In genomic region chr5:98953386-98953785, GRCm38 (mm10) we compare ENCODE assay signal across 19 mouse cellular contexts.
A peak's percentile ranks its signal among the peaks of the same experiment; 100 is the strongest.
DNase-seq lines count a peak whose midpoint lies in the region; ATAC-seq and TF ChIP-seq lines count a peak whose summit lies in the region.
"Had no signal": no experiment of that assay in that cellular context is flagged by ENCODE, and none has a peak within 500 bp of the region (broad histone marks: within the 10 kb centered on the region; RNA-seq: fewer than 3 reads in every experiment).

No protein-coding gene starts in this region.

- H3K4me2 ChIP-seq in hindbrain, postnatal 0 days (ENCODE audit: low read depth, low read length): no peak overlapping the region
- no peak overlapping the region for H3K4me2 ChIP-seq in hindbrain, embryonic 11.5 days (replicated peaks; ENCODE audit: low read depth, low read length)
- H3K4me2 ChIP-seq in lung, postnatal 0 days (replicated peaks; ENCODE audit: low read depth, low read length): no peak overlapping the region
- H3K4me2 ChIP-seq: limb, embryonic 12.5 days; liver, embryonic 15.5 days; midbrain, embryonic 15.5 days had no signal

- WGBS in hindbrain, postnatal 0 days: 39% methylated on average over 1 of the region's 1 CpGs
- 61% methylated on average over 1 of the region's 1 CpGs for WGBS in hindbrain, embryonic 11.5 days
- WGBS in lung, postnatal 0 days: 24% methylated on average over 1 of the region's 1 CpGs

- no peak for TF ChIP-seq CTCF in hindbrain, postnatal 0 days (IDR thresholded peaks at IDR 0.05; ENCODE audit: low read depth)
- no peak for TF ChIP-seq CTCF in lung, postnatal 0 days (IDR thresholded peaks at IDR 0.05)

- H3K4me1 ChIP-seq in hindbrain, postnatal 0 days (ENCODE audit: insufficient read depth, low read length): no peaks in the 10 kb centered on the region
- H3K4me1 ChIP-seq in hindbrain, embryonic 11.5 days (replicated peaks; ENCODE audit: control insufficient read depth, insufficient read depth, low read length): no peaks in the 10 kb centered on the region
- H3K4me1 ChIP-seq in lung, postnatal 0 days (ENCODE audit: insufficient read depth, low read depth, low read length): no peaks in the 10 kb centered on the region
- H3K4me1 ChIP-seq: heart, embryonic 10.5 days; limb, embryonic 12.5 days; liver, embryonic 15.5 days; midbrain, embryonic 15.5 days had no signal

- H3K4me3 ChIP-seq in hindbrain, postnatal 0 days (ENCODE audit: low read length): no peak overlapping the region
- no peak overlapping the region for H3K4me3 ChIP-seq in hindbrain, embryonic 11.5 days (ENCODE audit: low read depth, low read length)
- H3K4me3 ChIP-seq in lung, postnatal 0 days (ENCODE audit: low read depth, low read length): no peak overlapping the region
- H3K4me3 ChIP-seq: heart, embryonic 10.5 days; left cerebral cortex, adult 2 months; limb, embryonic 12.5 days; liver, embryonic 15.5 days; midbrain, embryonic 15.5 days had no signal

- no peak overlapping the region for H3K27ac ChIP-seq in hindbrain, postnatal 0 days
- H3K27ac ChIP-seq in hindbrain, embryonic 11.5 days (ENCODE audit: low read depth, low read length): no peak overlapping the region
- H3K27ac ChIP-seq in lung, postnatal 0 days (ENCODE audit: low read length): no peak overlapping the region
- H3K27ac ChIP-seq: heart, embryonic 10.5 days; left cerebral cortex, adult 2 months; limb, embryonic 12.5 days; liver, embryonic 15.5 days; macrophage; midbrain, embryonic 15.5 days had no signal

- peak; percentile 14 for DNase-seq in adrenal gland, postnatal 14 days
- DNase-seq in adrenal gland, adult 2 months: no peak
- peak; percentile 47 for DNase-seq in hindbrain, postnatal 0 days (ENCODE audit: low spot score)
- DNase-seq in hindbrain, embryonic 11.5 days (ENCODE audit: low spot score): no peak
- peak; percentile 12 for DNase-seq in lung, postnatal 0 days (ENCODE audit: low spot score)
- no peak for DNase-seq in lung, adult 18-20 months
- peak; percentile 46 for DNase-seq in MN1 (ENCODE audit: low spot score)
- DNase-seq in testis, postnatal 14 days (ENCODE audit: low spot score): no peak
- DNase-seq: cerebellum, adult 9-10 months; gastrocnemius, postnatal 36 days; right cerebral cortex, postnatal 14 days had no signal

- no peak for TF ChIP-seq EP300 in lung, postnatal 0 days (IDR thresholded peaks at IDR 0.05)

- H3K9me3 ChIP-seq in hindbrain, postnatal 0 days (ENCODE audit: low read length): no peaks in the 10 kb centered on the region
- H3K9me3 ChIP-seq in hindbrain, embryonic 11.5 days (ENCODE audit: control insufficient read depth, low read length): no peaks in the 10 kb centered on the region
- no peaks in the 10 kb centered on the region for H3K9me3 ChIP-seq in lung, postnatal 0 days (ENCODE audit: low read length)
- H3K9me3 ChIP-seq: heart, embryonic 10.5 days; limb, embryonic 12.5 days; liver, embryonic 15.5 days; midbrain, embryonic 15.5 days had no signal

- no peak overlapping the region for H3K9ac ChIP-seq in hindbrain, postnatal 0 days (replicated peaks; ENCODE audit: low read length)
- H3K9ac ChIP-seq in hindbrain, embryonic 11.5 days (ENCODE audit: low read depth, low read length): no peak overlapping the region
- H3K9ac ChIP-seq in lung, postnatal 0 days (replicated peaks; ENCODE audit: low read depth): no peak overlapping the region
- H3K9ac ChIP-seq: limb, embryonic 12.5 days; liver, embryonic 15.5 days; midbrain, embryonic 15.5 days had no signal

- no peaks in the 10 kb centered on the region for H3K36me3 ChIP-seq in hindbrain, postnatal 0 days (ENCODE audit: insufficient read depth, low read length)
- no peaks in the 10 kb centered on the region for H3K36me3 ChIP-seq in hindbrain, embryonic 11.5 days (ENCODE audit: control insufficient read depth, insufficient read depth, low read length)
- H3K36me3 ChIP-seq in lung, postnatal 0 days (ENCODE audit: insufficient read depth, low read length): no peaks in the 10 kb centered on the region
- H3K36me3 ChIP-seq: heart, embryonic 10.5 days; limb, embryonic 12.5 days; liver, embryonic 15.5 days; midbrain, embryonic 15.5 days had no signal

- H3K27me3 ChIP-seq in hindbrain, postnatal 0 days (ENCODE audit: insufficient read depth, low read length): no peaks in the 10 kb centered on the region
- H3K27me3 ChIP-seq in hindbrain, embryonic 11.5 days (ENCODE audit: control insufficient read depth, insufficient read depth, low read length): no peaks in the 10 kb centered on the region
- H3K27me3 ChIP-seq in lung, postnatal 0 days (replicated peaks; ENCODE audit: insufficient read depth, low read length): no peaks in the 10 kb centered on the region
- H3K27me3 ChIP-seq: liver, embryonic 15.5 days; midbrain, embryonic 15.5 days; Patski had no signal

- no peak for ATAC-seq in hindbrain, postnatal 0 days
- ATAC-seq in hindbrain, embryonic 11.5 days (ENCODE audit: low FRiP score): no peak
- ATAC-seq in lung, postnatal 0 days: no peak
- ATAC-seq: hindbrain, embryonic 16.5 days; midbrain, embryonic 15.5 days; Patski had no signal

Comparison
In these comparisons a context has a peak if more than half of its experiments do, and no peak if none do; other contexts are left out.
1. DNase-seq: peak in adrenal gland, postnatal 14 days (single experiment), hindbrain, postnatal 0 days (single experiment), lung, postnatal 0 days (single experiment) and MN1 (single experiment); none in adrenal gland, adult 2 months (single experiment), hindbrain, embryonic 11.5 days (single experiment), lung, adult 18-20 months (0 of 2) and testis, postnatal 14 days (single experiment).